Mouse (Mus musculus): Measurements from ENCODE around the gene Slc39a9. TPM values are rescaled to one million over a fixed set of nuclear protein-coding genes. Genes with fewer than 3 reads are reported as not detected.

Gene Slc39a9
- polyA plus RNA-seq, 1 experiment: 12.0 TPM

DNA sequence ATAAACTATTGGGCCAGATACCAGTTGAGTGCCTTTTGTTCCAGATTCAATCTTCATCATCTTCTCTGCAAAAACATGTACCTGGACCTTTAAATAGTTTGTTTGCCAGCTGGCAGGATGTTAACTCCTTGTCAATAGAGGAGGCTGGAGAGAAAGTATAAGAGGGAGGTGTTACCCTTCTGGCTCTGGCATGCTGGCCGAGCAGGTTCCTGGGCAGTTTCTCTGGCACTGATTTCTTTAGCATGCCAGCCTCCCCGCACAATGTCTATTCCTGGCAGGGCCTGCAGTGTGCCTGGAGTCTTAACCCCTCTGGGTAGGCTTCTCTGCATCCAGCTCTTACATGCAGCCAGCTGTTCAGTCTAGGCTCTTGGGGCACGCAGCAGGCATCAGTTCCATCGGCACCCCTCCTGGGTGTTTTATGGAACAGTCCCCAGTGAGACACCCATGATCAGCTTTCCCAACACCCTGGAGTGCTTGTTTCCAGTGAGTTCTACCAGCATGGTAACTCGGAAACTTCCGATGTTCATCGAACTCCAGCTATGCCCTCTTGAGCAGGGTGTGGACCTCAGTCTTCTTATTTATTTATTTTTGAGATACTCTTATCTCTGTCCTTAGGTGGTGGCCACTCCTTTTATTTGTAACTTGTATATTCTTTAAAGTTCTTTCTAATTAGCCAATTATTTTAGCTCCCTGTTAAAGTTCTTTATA lies 10.4 kb downstream of the Slc39a9 start:
- H3K27ac ChIP-seq (ENCODE audit: control insufficient read depth, insufficient read depth, low read depth, low read length): no peak overlapping the region
- no peak overlapping the region for H3K4me3 ChIP-seq (ENCODE audit: control insufficient read depth, low read depth, low read length)
- no peaks in the 10 kb centered on the region for H3K4me1 ChIP-seq (ENCODE audit: control insufficient read depth, insufficient read depth, low read length)
- TF ChIP-seq POLR2A (IDR thresholded peaks at IDR 0.05; ENCODE audit: control insufficient read depth, low read depth, low read length): no peak
- H3K36me3 ChIP-seq (ENCODE audit: control insufficient read depth, insufficient read depth, low read length): no peaks in the 10 kb centered on the region
- H3K27me3 ChIP-seq (ENCODE audit: control insufficient read depth, insufficient read depth, low read length): no peaks in the 10 kb centered on the region

- Histone ChIP-seq H3K4me1 (ENCODE audit: control insufficient read depth, insufficient read depth, low read length) (no peaks in the 10 kb centered on the region), H3K27ac (ENCODE audit: control insufficient read depth, insufficient read depth, low read depth, low read length) (no peak overlapping the region), H3K27me3 (ENCODE audit: control insufficient read depth, insufficient read depth, low read length) (no peaks in the 10 kb centered on the region), H3K4me3 (ENCODE audit: control insufficient read depth, low read depth, low read length) (no peak overlapping the region), H3K36me3 (ENCODE audit: control insufficient read depth, insufficient read depth, low read length) (no peaks in the 10 kb centered on the region)
- no peak for TF ChIP-seq POLR2A (IDR thresholded peaks at IDR 0.05; ENCODE audit: control insufficient read depth, low read depth, low read length)
- TF ChIP-seq CTCF (IDR thresholded peaks at IDR 0.05; ENCODE audit: control insufficient read depth, insufficient read depth, insufficient replicate concordance, low read depth, low read length): no peak
These were observed 11.0 kb downstream of the Slc39a9 start for GRCm38 (mm10) chr12:80654659-80655025.

DNA sequence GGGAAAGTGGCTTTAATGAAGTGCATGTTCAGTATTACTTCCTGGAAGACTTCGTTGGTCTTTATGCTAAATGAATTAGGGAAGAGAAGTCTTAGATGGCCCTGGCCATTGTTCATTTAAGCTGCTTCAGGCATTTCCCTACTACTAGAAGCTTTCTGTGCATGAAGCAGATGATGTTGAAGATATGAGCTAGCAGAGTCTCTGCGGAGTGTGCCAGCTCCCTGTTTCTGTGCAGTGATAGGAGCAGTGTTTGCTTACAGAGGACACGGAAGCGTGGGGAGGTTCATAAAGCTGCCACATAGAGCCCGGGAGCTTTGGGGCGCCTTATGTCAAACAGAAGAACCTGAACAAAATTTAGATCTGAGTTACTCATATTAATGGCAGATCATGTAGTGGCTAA lies 15.0 kb downstream of the Slc39a9 start:
- no peaks in the 10 kb centered on the region for H3K36me3 ChIP-seq (ENCODE audit: control insufficient read depth, insufficient read depth, low read length)
- H3K27ac ChIP-seq (ENCODE audit: control insufficient read depth, insufficient read depth, low read depth, low read length): no peak overlapping the region
- TF ChIP-seq POLR2A (IDR thresholded peaks at IDR 0.05; ENCODE audit: control insufficient read depth, low read depth, low read length): no peak
- no peak for TF ChIP-seq CTCF (IDR thresholded peaks at IDR 0.05; ENCODE audit: control insufficient read depth, insufficient read depth, insufficient replicate concordance, low read depth, low read length)
- H3K27me3 ChIP-seq (ENCODE audit: control insufficient read depth, insufficient read depth, low read length): no peaks in the 10 kb centered on the region
- H3K4me3 ChIP-seq (ENCODE audit: control insufficient read depth, low read depth, low read length): no peak overlapping the region
- no peaks in the 10 kb centered on the region for H3K4me1 ChIP-seq (ENCODE audit: control insufficient read depth, insufficient read depth, low read length)

DNA sequence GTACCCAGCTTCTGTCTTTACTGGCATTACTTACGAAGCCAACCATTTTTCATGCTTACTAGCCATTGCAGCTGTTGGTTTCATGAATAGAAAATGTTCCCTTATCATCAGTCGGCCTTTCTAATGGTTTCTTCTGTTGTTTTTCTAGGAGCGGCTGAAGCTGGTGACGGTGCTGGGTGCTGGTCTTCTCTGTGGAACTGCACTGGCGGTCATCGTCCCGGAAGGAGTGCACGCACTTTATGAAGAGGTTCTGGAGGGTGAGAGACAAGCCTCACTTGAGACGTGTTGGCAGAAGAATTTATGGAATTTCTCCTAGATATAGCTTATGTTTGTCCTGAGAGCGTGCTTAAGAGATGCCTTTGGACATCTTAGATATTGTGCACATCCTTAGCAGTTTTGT lies 18.6 kb downstream of the Slc39a9 start:
- Histone ChIP-seq H3K36me3 (ENCODE audit: control insufficient read depth, insufficient read depth, low read length) (no peaks in the 10 kb centered on the region; the same call in 1 of the 2 replicates), H3K27me3 (ENCODE audit: control insufficient read depth, insufficient read depth, low read length) (no peaks in the 10 kb centered on the region), H3K4me3 (ENCODE audit: control insufficient read depth, low read depth, low read length) (no peak overlapping the region), H3K27ac (ENCODE audit: control insufficient read depth, insufficient read depth, low read depth, low read length) (no peak overlapping the region), H3K4me1 (ENCODE audit: control insufficient read depth, insufficient read depth, low read length) (no peaks in the 10 kb centered on the region)
- TF ChIP-seq CTCF (IDR thresholded peaks at IDR 0.05; ENCODE audit: control insufficient read depth, insufficient read depth, insufficient replicate concordance, low read depth, low read length) (no peak), POLR2A (IDR thresholded peaks at IDR 0.05; ENCODE audit: control insufficient read depth, low read depth, low read length) (no peak)

- H3K4me3 ChIP-seq (ENCODE audit: control insufficient read depth, low read depth, low read length): no peak overlapping the region
- TF ChIP-seq CTCF (IDR thresholded peaks at IDR 0.05; ENCODE audit: control insufficient read depth, insufficient read depth, insufficient replicate concordance, low read depth, low read length): no peak
- TF ChIP-seq POLR2A (IDR thresholded peaks at IDR 0.05; ENCODE audit: control insufficient read depth, low read depth, low read length): no peak
- no peaks in the 10 kb centered on the region for H3K4me1 ChIP-seq (ENCODE audit: control insufficient read depth, insufficient read depth, low read length)
- no peak overlapping the region for H3K27ac ChIP-seq (ENCODE audit: control insufficient read depth, insufficient read depth, low read depth, low read length)
- H3K27me3 ChIP-seq (ENCODE audit: control insufficient read depth, insufficient read depth, low read length): no peaks in the 10 kb centered on the region
- H3K36me3 ChIP-seq (ENCODE audit: control insufficient read depth, insufficient read depth, low read length): no peaks in the 10 kb centered on the region; the same call in 1 of the 2 replicates
These were observed 20.3 kb downstream of the Slc39a9 start for GRCm38 (mm10) chr12:80663935-80664334.

GRCm38 (mm10) chr12:80668391-80668790 lies 24.7 kb downstream of the Slc39a9 start:
- Histone ChIP-seq H3K36me3 (ENCODE audit: control insufficient read depth, insufficient read depth, low read length) (peaks cover 1% of the 10 kb centered on the region; the same call in 1 of the 2 replicates), H3K4me1 (ENCODE audit: control insufficient read depth, insufficient read depth, low read length) (no peaks in the 10 kb centered on the region), H3K27me3 (ENCODE audit: control insufficient read depth, insufficient read depth, low read length) (no peaks in the 10 kb centered on the region), H3K27ac (ENCODE audit: control insufficient read depth, insufficient read depth, low read depth, low read length) (no peak overlapping the region), H3K4me3 (ENCODE audit: control insufficient read depth, low read depth, low read length) (no peak overlapping the region)
- TF ChIP-seq POLR2A (IDR thresholded peaks at IDR 0.05; ENCODE audit: control insufficient read depth, low read depth, low read length): no peak
- no peak for TF ChIP-seq CTCF (IDR thresholded peaks at IDR 0.05; ENCODE audit: control insufficient read depth, insufficient read depth, insufficient replicate concordance, low read depth, low read length)

GRCm38 (mm10) chr12:80673170-80673569 lies 29.5 kb downstream of the Slc39a9 start:
- Histone ChIP-seq H3K27ac (ENCODE audit: control insufficient read depth, insufficient read depth, low read depth, low read length) (no peak overlapping the region), H3K4me3 (ENCODE audit: control insufficient read depth, low read depth, low read length) (no peak overlapping the region), H3K4me1 (ENCODE audit: control insufficient read depth, insufficient read depth, low read length) (no peaks in the 10 kb centered on the region), H3K27me3 (ENCODE audit: control insufficient read depth, insufficient read depth, low read length) (no peaks in the 10 kb centered on the region), H3K36me3 (ENCODE audit: control insufficient read depth, insufficient read depth, low read length) (peaks cover 3% of the 10 kb centered on the region; the same call in 1 of the 2 replicates)
- TF ChIP-seq CTCF (IDR thresholded peaks at IDR 0.05; ENCODE audit: control insufficient read depth, insufficient read depth, insufficient replicate concordance, low read depth, low read length) (no peak), POLR2A (IDR thresholded peaks at IDR 0.05; ENCODE audit: control insufficient read depth, low read depth, low read length) (no peak)

All from testis, adult 2 months (tissue).